Mouse (Mus musculus) fibroblast of lung, adult 2 months (primary cell): ENCODE results near the gene Mecp2.

Source experiments
- DNase-seq: peaks from one replicate; pipeline ENCODE4 v3.0.0-alpha.2; 2011; ENCODE audit warnings: low read depth

Gene Mecp2

GRCm38 (mm10) chrX:74014597-74014996 lies 120.6 kb downstream of the Mecp2 start:
- no peak for DNase-seq

GRCm38 (mm10) chrX:74008063-74008462 lies 127.1 kb downstream of the Mecp2 start:
- DNase-seq, result no peak

GRCm38 (mm10) chrX:74006401-74006800 lies 128.8 kb downstream of the Mecp2 start:
- no peak for DNase-seq

- DNase-seq, result no peak
These were observed 131.5 kb downstream of the Mecp2 start for GRCm38 (mm10) chrX:74003644-74004043.

GRCm38 (mm10) chrX:74001024-74001423 lies 134.1 kb downstream of the Mecp2 start:
- no peak for DNase-seq

GRCm38 (mm10) chrX:73998911-73999869 lies 136.0 kb downstream of the Mecp2 start:
- peak; percentile 64 for DNase-seq

- no peak for DNase-seq
These were observed 157.4 kb downstream of the Mecp2 start for GRCm38 (mm10) chrX:73977783-73978182.
